Mouse (Mus musculus): ENCODE results near the gene Pbx4. TPM values are rescaled to one million over a fixed set of nuclear protein-coding genes. Genes with fewer than 3 reads are reported as not detected.

Gene Pbx4
- polyA plus RNA-seq, 1 experiment: 1.7 TPM

GRCm38 (mm10) chr8:69849899-69850298, 17.6 kb downstream of the Pbx4 start:
- Histone ChIP-seq H3K36me3 (ENCODE audit: control insufficient read depth, insufficient read depth) (no peaks in the 10 kb centered on the region), H3K4me3 (no peak overlapping the region), H3ac (ENCODE audit: control insufficient read depth, insufficient read length) (no peak overlapping the region), H3K4me2 (ENCODE audit: low read depth) (no peak overlapping the region), H3K27me3 (ENCODE audit: control insufficient read depth, insufficient read depth, insufficient read length) (no peaks in the 10 kb centered on the region), H3K79me2 (ENCODE audit: control insufficient read depth, insufficient read depth) (no peaks in the 10 kb centered on the region)
- TF ChIP-seq REST (IDR thresholded peaks at IDR 0.05; ENCODE audit: insufficient read depth, insufficient read length): no peak
- no peak for TF ChIP-seq TCF12 (IDR thresholded peaks at IDR 0.05; ENCODE audit: insufficient read depth, poor library complexity, severe bottlenecking)
- no peak for TF ChIP-seq USF1 (IDR thresholded peaks at IDR 0.05; ENCODE audit: low read depth)
- TF ChIP-seq POLR2A (IDR thresholded peaks at IDR 0.05; ENCODE audit: insufficient read length, low read depth): no peak
- TF ChIP-seq TCF3 (IDR thresholded peaks at IDR 0.05; ENCODE audit: insufficient read length, low read depth): no peak
- TF ChIP-seq POLR2AphosphoS2 (IDR thresholded peaks at IDR 0.05; ENCODE audit: insufficient read length, low read depth): no peak
- TF ChIP-seq E2F4 (IDR thresholded peaks at IDR 0.05; ENCODE audit: insufficient read depth): no peak

DNA sequence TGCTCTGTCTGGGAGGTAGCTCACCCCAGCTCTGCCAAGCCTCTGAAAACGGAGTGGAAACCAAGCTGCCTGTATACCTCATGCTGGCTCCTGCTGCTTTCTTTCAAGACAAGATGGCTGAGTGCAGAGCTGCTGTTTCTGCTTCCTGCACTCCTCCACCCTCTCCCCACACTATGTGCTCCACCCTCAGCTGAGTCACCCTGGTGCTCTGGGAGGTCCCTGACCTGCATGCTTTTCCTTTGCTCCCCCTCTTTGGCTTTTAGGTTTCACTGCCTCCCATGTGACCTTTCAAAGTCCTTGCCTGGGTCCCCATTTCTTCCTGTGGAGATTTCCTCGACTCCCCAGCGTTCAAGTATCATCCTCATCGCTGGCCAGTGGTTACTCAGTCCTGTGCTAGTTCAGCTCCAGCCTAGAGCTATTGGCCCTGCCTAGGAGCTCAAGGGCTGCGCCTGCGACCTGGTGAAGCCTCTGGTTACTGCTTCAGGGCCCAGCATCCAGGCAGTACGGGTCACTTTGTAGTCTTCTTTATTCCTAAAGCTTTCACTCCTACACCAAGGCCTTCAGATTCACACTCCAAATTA, 18.7 kb downstream of the Pbx4 start:
- TF ChIP-seq CEBPB (IDR thresholded peaks at IDR 0.05; ENCODE audit: insufficient read depth, poor library complexity, severe bottlenecking) (no peak), USF1 (IDR thresholded peaks at IDR 0.05; ENCODE audit: low read depth) (peak; percentile 19), SRF (IDR thresholded peaks at IDR 0.05; ENCODE audit: control insufficient read depth, insufficient read length, low read depth) (no peak), MYOD1 (IDR thresholded peaks at IDR 0.05; ENCODE audit: control insufficient read depth in 1 of 3, insufficient read length in 2 of 3, low read depth in 2 of 3) (no peak), MAX (IDR thresholded peaks at IDR 0.05; ENCODE audit: low read depth) (no peak), TCF3 (IDR thresholded peaks at IDR 0.05; ENCODE audit: insufficient read length, low read depth) (no peak), MYOG (IDR thresholded peaks at IDR 0.05; ENCODE audit: control insufficient read depth in 1 of 3, insufficient read depth in 1 of 3, insufficient read length in 2 of 3, low read depth in 2 of 3) (no peak)
- H3K79me2 ChIP-seq (ENCODE audit: control insufficient read depth, insufficient read depth): no peaks in the 10 kb centered on the region
- H3K4me2 ChIP-seq (ENCODE audit: low read depth): peak overlapping the region; percentile 48
- H3K27me3 ChIP-seq (ENCODE audit: control insufficient read depth, insufficient read depth, insufficient read length): no peaks in the 10 kb centered on the region
- no peak overlapping the region for H3K4me3 ChIP-seq
- H3ac ChIP-seq (ENCODE audit: control insufficient read depth, insufficient read length): no peak overlapping the region
- H3K36me3 ChIP-seq (ENCODE audit: control insufficient read depth, insufficient read depth): no peaks in the 10 kb centered on the region

DNA sequence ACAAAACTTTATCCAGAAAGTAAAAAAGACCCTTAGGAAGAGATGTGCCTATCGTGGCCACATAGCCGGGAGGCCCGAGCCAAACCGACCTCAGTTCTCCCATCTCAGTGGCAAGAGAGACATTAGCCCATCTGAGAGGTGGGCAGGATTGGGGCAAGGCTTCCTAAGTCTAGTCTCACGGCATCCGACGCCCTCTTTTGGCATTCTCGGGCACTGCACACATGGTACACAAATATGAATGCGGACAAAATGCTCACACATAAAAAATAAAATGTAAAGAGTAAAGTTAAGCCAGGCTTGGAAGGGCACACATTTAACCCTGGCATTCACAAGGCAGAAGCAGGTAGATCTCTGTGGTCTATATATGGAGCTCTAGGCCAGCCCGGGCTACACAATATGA, 21.6 kb downstream of the Pbx4 start:
- Histone ChIP-seq H3K4me2 (ENCODE audit: low read depth) (no peak overlapping the region), H3K36me3 (ENCODE audit: control insufficient read depth, insufficient read depth) (no peaks in the 10 kb centered on the region), H3ac (ENCODE audit: control insufficient read depth, insufficient read length) (no peak overlapping the region), H3K27me3 (ENCODE audit: control insufficient read depth, insufficient read depth, insufficient read length) (no peaks in the 10 kb centered on the region), H3K79me2 (ENCODE audit: control insufficient read depth, insufficient read depth) (no peaks in the 10 kb centered on the region), H3K4me3 (no peak overlapping the region)
- TF ChIP-seq CEBPB (IDR thresholded peaks at IDR 0.05; ENCODE audit: insufficient read depth, poor library complexity, severe bottlenecking) (no peak), POLR2AphosphoS2 (IDR thresholded peaks at IDR 0.05; ENCODE audit: insufficient read length, low read depth) (no peak), MYOG (IDR thresholded peaks at IDR 0.05; ENCODE audit: control insufficient read depth in 1 of 3, insufficient read depth in 1 of 3, insufficient read length in 2 of 3, low read depth in 2 of 3) (no peak), TCF12 (IDR thresholded peaks at IDR 0.05; ENCODE audit: insufficient read depth, poor library complexity, severe bottlenecking) (no peak), MYOD1 (IDR thresholded peaks at IDR 0.05; ENCODE audit: control insufficient read depth in 1 of 3, insufficient read length in 2 of 3, low read depth in 2 of 3) (no peak), REST (IDR thresholded peaks at IDR 0.05; ENCODE audit: insufficient read depth, insufficient read length) (no peak), SRF (IDR thresholded peaks at IDR 0.05; ENCODE audit: control insufficient read depth, insufficient read length, low read depth) (no peak), MAX (IDR thresholded peaks at IDR 0.05; ENCODE audit: low read depth) (no peak), E2F4 (IDR thresholded peaks at IDR 0.05; ENCODE audit: insufficient read depth) (no peak), POLR2A (IDR thresholded peaks at IDR 0.05; ENCODE audit: insufficient read length, low read depth) (no peak), TCF3 (IDR thresholded peaks at IDR 0.05; ENCODE audit: insufficient read length, low read depth) (no peak), USF1 (IDR thresholded peaks at IDR 0.05; ENCODE audit: low read depth) (no peak)

- Histone ChIP-seq H3K27me3 (ENCODE audit: control insufficient read depth, insufficient read depth, insufficient read length) (no peaks in the 10 kb centered on the region), H3ac (ENCODE audit: control insufficient read depth, insufficient read length) (no peak overlapping the region), H3K79me2 (ENCODE audit: control insufficient read depth, insufficient read depth) (no peaks in the 10 kb centered on the region), H3K4me2 (ENCODE audit: low read depth) (no peak overlapping the region), H3K36me3 (ENCODE audit: control insufficient read depth, insufficient read depth) (no peaks in the 10 kb centered on the region), H3K4me3 (no peak overlapping the region)
- TF ChIP-seq SRF (IDR thresholded peaks at IDR 0.05; ENCODE audit: control insufficient read depth, insufficient read length, low read depth) (no peak), TCF12 (IDR thresholded peaks at IDR 0.05; ENCODE audit: insufficient read depth, poor library complexity, severe bottlenecking) (no peak), MAX (IDR thresholded peaks at IDR 0.05; ENCODE audit: low read depth) (no peak), REST (IDR thresholded peaks at IDR 0.05; ENCODE audit: insufficient read depth, insufficient read length) (no peak), USF1 (IDR thresholded peaks at IDR 0.05; ENCODE audit: low read depth) (no peak), POLR2A (IDR thresholded peaks at IDR 0.05; ENCODE audit: insufficient read length, low read depth) (no peak), POLR2AphosphoS2 (IDR thresholded peaks at IDR 0.05; ENCODE audit: insufficient read length, low read depth) (no peak), MYOD1 (IDR thresholded peaks at IDR 0.05; ENCODE audit: control insufficient read depth in 1 of 3, insufficient read length in 2 of 3, low read depth in 2 of 3) (no peak), MYOG (IDR thresholded peaks at IDR 0.05; ENCODE audit: control insufficient read depth in 1 of 3, insufficient read depth in 1 of 3, insufficient read length in 2 of 3, low read depth in 2 of 3) (no peak), CEBPB (IDR thresholded peaks at IDR 0.05; ENCODE audit: insufficient read depth, poor library complexity, severe bottlenecking) (no peak), E2F4 (IDR thresholded peaks at IDR 0.05; ENCODE audit: insufficient read depth) (no peak), TCF3 (IDR thresholded peaks at IDR 0.05; ENCODE audit: insufficient read length, low read depth) (no peak)
These were observed 28.5 kb downstream of the Pbx4 start for GRCm38 (mm10) chr8:69860807-69861206.

- no peak overlapping the region for H3ac ChIP-seq (ENCODE audit: control insufficient read depth, insufficient read length)
These were observed 29.0 kb downstream of the Pbx4 start for GRCm38 (mm10) chr8:69861251-69861650.

More at GRCm38 (mm10) chr8:69861251-69861650, 29.0 kb downstream of the Pbx4 start:
- Histone ChIP-seq H3K79me2 (ENCODE audit: control insufficient read depth, insufficient read depth) (no peaks in the 10 kb centered on the region), H3K4me2 (ENCODE audit: low read depth) (no peak overlapping the region), H3K27me3 (ENCODE audit: control insufficient read depth, insufficient read depth, insufficient read length) (no peaks in the 10 kb centered on the region), H3K36me3 (ENCODE audit: control insufficient read depth, insufficient read depth) (no peaks in the 10 kb centered on the region), H3K4me3 (no peak overlapping the region)
- TF ChIP-seq USF1 (IDR thresholded peaks at IDR 0.05; ENCODE audit: low read depth): no peak
- TF ChIP-seq MAX (IDR thresholded peaks at IDR 0.05; ENCODE audit: low read depth): no peak
- no peak for TF ChIP-seq CEBPB (IDR thresholded peaks at IDR 0.05; ENCODE audit: insufficient read depth, poor library complexity, severe bottlenecking)
- no peak for TF ChIP-seq MYOD1 (IDR thresholded peaks at IDR 0.05; ENCODE audit: control insufficient read depth in 1 of 3, insufficient read length in 2 of 3, low read depth in 2 of 3)
- TF ChIP-seq REST (IDR thresholded peaks at IDR 0.05; ENCODE audit: insufficient read depth, insufficient read length): no peak
- no peak for TF ChIP-seq POLR2A (IDR thresholded peaks at IDR 0.05; ENCODE audit: insufficient read length, low read depth)
- no peak for TF ChIP-seq MYOG (IDR thresholded peaks at IDR 0.05; ENCODE audit: control insufficient read depth in 1 of 3, insufficient read depth in 1 of 3, insufficient read length in 2 of 3, low read depth in 2 of 3)
- no peak for TF ChIP-seq POLR2AphosphoS2 (IDR thresholded peaks at IDR 0.05; ENCODE audit: insufficient read length, low read depth)
- no peak for TF ChIP-seq TCF3 (IDR thresholded peaks at IDR 0.05; ENCODE audit: insufficient read length, low read depth)
- no peak for TF ChIP-seq SRF (IDR thresholded peaks at IDR 0.05; ENCODE audit: control insufficient read depth, insufficient read length, low read depth)

Data from myocyte (in vitro differentiated cells).